Mouse (Mus musculus) neural tube, embryonic 11.5 days (tissue): ENCODE results near the gene Gm45062. TPM values are rescaled to one million over a fixed set of nuclear protein-coding genes. Genes with fewer than 3 reads are reported as not detected.

Experiments used
- ATAC-seq: fragments of 200-750 bp; cut with Nextera tagmentation; 2 replicates; pipeline ENCODE4 v1.8.0; 2017; ENCODE audit warnings: moderate number of reproducible peaks, mild to moderate bottlenecking, moderate TSS enrichment, moderate library complexity; ENCODE audit not compliant: insufficient read depth, low FRiP score, low TSS enrichment
- DNase-seq: peaks from one replicate; pipeline ENCODE4 v3.0.0-alpha.2; 2015; ENCODE audit warnings: low spot score
- H3K27ac ChIP-seq: fragments of 300-500 bp; sonication (generic); 2 replicates; pipeline ENCODE4 v1.5.1; 2014; ENCODE audit warnings: low read depth, mild to moderate bottlenecking, low read length
- H3K27me3 ChIP-seq: fragments of 300-500 bp; sonication (generic); 2 replicates; pipeline ENCODE4 v1.6.1; 2014; ENCODE audit warnings: mild to moderate bottlenecking, low read length, mixed read lengths; ENCODE audit not compliant: control insufficient read depth, insufficient read depth
- H3K36me3 ChIP-seq: fragments of 300-500 bp; sonication (generic); 2 replicates; pipeline ENCODE4 v1.6.1; 2014; ENCODE audit warnings: mild to moderate bottlenecking, low read length, moderate library complexity, mixed read lengths; ENCODE audit not compliant: control insufficient read depth, insufficient read depth
- H3K4me1 ChIP-seq: fragments of 300-500 bp; sonication (generic); 2 replicates; pipeline ENCODE4 v1.6.1; 2014; ENCODE audit warnings: low read length, mixed read lengths; ENCODE audit not compliant: control insufficient read depth, insufficient read depth
- H3K4me2 ChIP-seq: fragments of 300-500 bp; sonication (generic); 2 replicates; pipeline ENCODE4 v1.6.1; 2014; ENCODE audit warnings: low read depth, mild to moderate bottlenecking, moderate library complexity
- H3K4me3 ChIP-seq: fragments of 300-500 bp; sonication (generic); 2 replicates; pipeline ENCODE4 v1.5.1; 2014; ENCODE audit warnings: low read depth, low read length
- H3K9ac ChIP-seq: fragments of 300-500 bp; sonication (generic); 2 replicates; pipeline ENCODE4 v1.6.1; 2014; ENCODE audit warnings: mild to moderate bottlenecking, low read length
- H3K9me3 ChIP-seq: fragments of 300-500 bp; sonication (generic); 2 replicates; pipeline ENCODE4 v1.6.1; 2016; ENCODE audit warnings: low read length; ENCODE audit not compliant: control insufficient read depth
- WGBS: fragments of 180-500 bp; shearing (Covaris S2); extraction: QIAGEN DNeasy Blood & Tissue Kit; methylation state at CpG from one replicate; pipeline ENCODE4 v1.1.7; 2014; 5-methylcytosine and 5-hydroxymethylcytosine counted together
- polyA plus RNA-seq: library from polyadenylated mRNA; unstranded; fragments of >200 nt; fragmentation: Nextera tagmentation; extraction: Ambion mirVana; gene quantifications from 2 replicates; pipeline ENCODE4 v1.2.1, GENCODE M21; 2014

The Gm45062 gene
- polyA plus RNA-seq, 1 experiment from 2014 or later, result 18.3 TPM

DNA sequence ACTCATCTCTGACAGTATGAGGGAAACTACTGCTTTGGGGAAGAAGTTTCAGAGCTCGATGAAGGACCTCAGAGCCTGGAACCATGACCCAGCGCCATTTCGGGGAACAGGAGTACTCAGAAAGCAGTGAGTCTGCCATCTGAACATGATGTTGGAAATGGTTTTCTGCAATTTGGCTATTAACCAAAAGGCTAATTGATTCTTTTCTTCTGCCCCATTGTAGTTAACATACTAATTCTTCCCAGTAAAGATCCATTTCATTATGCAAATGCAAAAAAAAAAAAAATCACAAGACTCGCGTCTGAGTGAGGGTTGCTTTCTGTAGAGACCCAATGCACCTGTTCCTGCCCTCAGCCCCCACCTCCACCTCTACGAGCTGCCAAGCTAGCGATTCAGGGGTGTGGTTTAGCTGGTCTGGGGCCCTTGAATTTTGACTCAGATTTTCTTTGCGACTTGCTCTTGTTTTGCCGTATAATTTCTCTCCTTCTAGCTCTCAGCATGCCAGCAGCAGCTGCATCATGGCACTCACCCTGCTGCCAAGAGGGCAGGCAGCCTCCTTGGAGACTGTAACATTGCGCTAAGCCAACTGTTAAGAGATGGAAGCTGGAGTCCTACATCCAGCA, 162.8 kb downstream of the Gm45062 start:
- DNase-seq (no peak), ATAC-seq (no peak; the same call in 1 of the 2 replicates)
- Histone ChIP-seq H3K9me3 (no peaks in the 10 kb centered on the region), H3K4me2 (no peak overlapping the region), H3K9ac (no peak overlapping the region), H3K27ac (no peak overlapping the region), H3K4me3 (no peak overlapping the region), H3K36me3 (no peaks in the 10 kb centered on the region), H3K4me1 (peaks cover 2% of the 10 kb centered on the region; the same call in 1 of the 2 replicates), H3K27me3 (no peaks in the 10 kb centered on the region)
- WGBS, result 78% methylated on average over 10 of the region's 10 CpGs

DNA sequence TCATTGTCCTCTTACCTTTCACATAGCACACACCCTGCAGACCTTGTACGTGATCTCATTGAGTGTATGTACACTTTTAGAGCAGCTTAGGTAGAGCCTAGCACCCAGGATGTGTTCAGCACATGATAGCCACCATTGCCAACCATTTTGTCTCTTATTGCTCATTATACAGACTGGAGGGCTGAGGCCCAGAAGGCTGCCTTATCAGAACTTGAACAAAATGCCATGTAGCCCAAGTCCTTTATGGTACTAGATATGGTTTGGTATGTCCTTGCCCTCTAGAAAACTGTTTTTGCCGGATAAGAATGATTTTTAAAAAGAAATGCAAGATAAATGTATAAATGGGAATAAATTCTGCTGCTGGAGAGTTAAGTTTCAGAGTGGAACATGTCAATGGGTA, 163.9 kb downstream of the Gm45062 start:
- H3K4me2 ChIP-seq, result no peak overlapping the region
- no peaks in the 10 kb centered on the region for H3K9me3 ChIP-seq
- no peak for ATAC-seq
- no peaks in the 10 kb centered on the region for H3K36me3 ChIP-seq
- H3K4me1 ChIP-seq, result peaks cover 2% of the 10 kb centered on the region; the same call in 1 of the 2 replicates
- no peak overlapping the region for H3K4me3 ChIP-seq
- no peak for DNase-seq
- H3K9ac ChIP-seq, result no peak overlapping the region
- WGBS, result 90% methylated on average over 2 of the region's 2 CpGs
- H3K27ac ChIP-seq, result no peak overlapping the region
- no peaks in the 10 kb centered on the region for H3K27me3 ChIP-seq

DNA sequence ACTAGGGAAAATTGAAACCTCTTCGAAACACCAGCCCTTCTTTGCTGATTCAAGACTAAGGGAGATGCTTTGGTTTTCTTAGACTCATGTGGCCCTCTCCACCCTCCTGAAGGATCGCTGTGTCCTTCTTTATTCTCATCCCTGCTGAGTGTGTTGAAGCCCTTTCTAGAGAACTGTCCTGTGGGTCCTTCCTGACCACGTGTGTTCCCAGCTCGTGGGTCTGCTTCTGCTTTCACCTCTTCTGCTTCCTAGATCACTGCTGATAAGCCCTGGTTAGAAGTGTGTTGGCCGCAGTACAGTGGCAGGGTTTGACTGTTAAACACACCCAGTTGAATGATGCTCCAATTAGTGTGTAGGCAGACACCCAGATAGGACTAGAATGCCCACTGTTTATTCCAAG, 168.4 kb downstream of the Gm45062 start:
- Histone ChIP-seq H3K36me3 (no peaks in the 10 kb centered on the region), H3K4me2 (no peak overlapping the region), H3K9me3 (no peaks in the 10 kb centered on the region), H3K9ac (no peak overlapping the region), H3K4me1 (no peaks in the 10 kb centered on the region), H3K4me3 (no peak overlapping the region), H3K27me3 (no peaks in the 10 kb centered on the region), H3K27ac (no peak overlapping the region)
- DNase-seq (no peak), ATAC-seq (no peak)
- 89% methylated on average over 5 of the region's 5 CpGs for WGBS

DNA sequence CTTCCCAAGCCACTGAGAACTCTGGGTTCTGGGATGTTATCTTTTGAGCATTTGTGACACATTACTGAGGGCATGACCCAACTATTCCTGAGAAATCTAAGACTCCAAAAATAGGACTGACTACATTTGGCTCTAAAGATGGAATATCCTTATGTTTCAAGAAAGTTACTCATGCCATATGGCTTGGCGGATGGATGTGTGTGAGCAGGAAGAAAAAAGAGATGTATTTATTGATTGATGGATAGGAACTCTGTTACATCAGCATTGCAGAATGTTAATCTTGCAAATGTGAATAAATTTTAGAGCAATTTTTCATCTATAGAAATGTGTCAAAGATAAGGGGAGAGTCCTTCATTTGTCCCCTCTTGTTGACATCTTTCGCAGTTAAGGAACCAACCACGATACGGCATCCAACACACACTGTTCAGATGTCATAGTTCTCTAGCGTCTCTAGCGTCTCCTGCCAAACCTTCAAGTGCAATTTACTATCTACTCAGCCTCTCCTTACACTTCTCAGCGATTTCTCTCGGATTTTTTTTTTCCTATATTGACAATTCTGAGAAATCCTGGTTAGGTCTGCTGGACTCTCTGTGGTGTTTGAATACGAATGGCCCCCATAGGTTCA, 171.5 kb downstream of the Gm45062 start:
- H3K4me3 ChIP-seq, result no peak overlapping the region
- H3K9ac ChIP-seq, result no peak overlapping the region
- WGBS, result 91% methylated on average over 9 of the region's 9 CpGs
- H3K4me1 ChIP-seq, result no peaks in the 10 kb centered on the region
- no peaks in the 10 kb centered on the region for H3K9me3 ChIP-seq
- ATAC-seq, result no peak
- no peak for DNase-seq
- H3K36me3 ChIP-seq, result no peaks in the 10 kb centered on the region
- no peaks in the 10 kb centered on the region for H3K27me3 ChIP-seq
- H3K27ac ChIP-seq, result no peak overlapping the region
- H3K4me2 ChIP-seq, result no peak overlapping the region

DNA sequence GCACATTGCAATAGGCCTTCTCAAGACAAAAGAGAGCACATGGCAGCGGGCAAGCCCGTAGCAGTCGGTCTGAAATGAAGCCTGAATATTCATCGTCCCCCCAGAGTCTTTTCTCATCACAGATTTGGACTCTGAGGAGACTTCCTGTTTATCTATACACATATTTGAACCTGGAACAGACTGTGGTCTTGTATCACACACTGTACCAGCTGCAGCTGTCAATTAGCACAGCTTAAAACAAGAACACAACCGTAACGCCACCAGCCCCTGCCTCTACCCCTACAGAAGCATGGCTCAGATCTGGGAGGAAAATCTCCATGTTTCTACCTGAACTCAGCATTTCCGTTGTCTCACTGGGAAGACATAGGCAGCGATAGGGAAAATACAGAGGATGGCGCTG, 173.9 kb downstream of the Gm45062 start:
- Histone ChIP-seq H3K9me3 (no peaks in the 10 kb centered on the region), H3K36me3 (no peaks in the 10 kb centered on the region)

DNA sequence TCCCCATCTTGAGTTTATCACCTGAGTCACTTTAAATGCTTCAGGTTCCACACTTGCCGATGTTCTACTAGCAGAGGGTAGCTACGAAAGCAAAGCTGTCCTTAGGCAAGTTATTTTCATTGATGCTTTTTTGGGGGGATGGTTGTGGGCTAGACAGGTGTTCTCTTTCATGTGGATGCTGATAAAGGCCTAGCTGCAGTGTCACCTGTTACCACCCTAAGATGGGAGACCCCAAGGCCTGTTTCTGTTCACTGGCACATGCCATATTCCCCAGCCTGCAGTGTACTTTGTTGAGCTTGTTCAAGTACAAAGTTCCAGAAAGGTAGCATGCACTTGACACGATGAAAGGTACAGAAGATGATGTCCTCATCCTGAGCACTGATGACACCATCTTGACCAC, 178.7 kb downstream of the Gm45062 start:
- ATAC-seq, result no peak
- H3K4me3 ChIP-seq, result no peak overlapping the region
- 95% methylated on average over 3 of the region's 3 CpGs for WGBS
- no peaks in the 10 kb centered on the region for H3K27me3 ChIP-seq
- H3K9ac ChIP-seq, result no peak overlapping the region
- H3K4me2 ChIP-seq, result no peak overlapping the region
- H3K27ac ChIP-seq, result no peak overlapping the region
- H3K4me1 ChIP-seq, result no peaks in the 10 kb centered on the region
- no peak for DNase-seq
- no peaks in the 10 kb centered on the region for H3K36me3 ChIP-seq
- no peaks in the 10 kb centered on the region for H3K9me3 ChIP-seq

More for the DNA sequence above, 173.9 kb downstream of the Gm45062 start:
- no peaks in the 10 kb centered on the region for H3K4me1 ChIP-seq
- H3K4me3 ChIP-seq, result no peak overlapping the region
- ATAC-seq (no peak), DNase-seq (no peak)
- H3K27ac ChIP-seq, result no peak overlapping the region
- H3K4me2 ChIP-seq, result no peak overlapping the region
- H3K9ac ChIP-seq, result no peak overlapping the region
- 91% methylated on average over 9 of the region's 9 CpGs for WGBS
- H3K27me3 ChIP-seq, result no peaks in the 10 kb centered on the region

DNA sequence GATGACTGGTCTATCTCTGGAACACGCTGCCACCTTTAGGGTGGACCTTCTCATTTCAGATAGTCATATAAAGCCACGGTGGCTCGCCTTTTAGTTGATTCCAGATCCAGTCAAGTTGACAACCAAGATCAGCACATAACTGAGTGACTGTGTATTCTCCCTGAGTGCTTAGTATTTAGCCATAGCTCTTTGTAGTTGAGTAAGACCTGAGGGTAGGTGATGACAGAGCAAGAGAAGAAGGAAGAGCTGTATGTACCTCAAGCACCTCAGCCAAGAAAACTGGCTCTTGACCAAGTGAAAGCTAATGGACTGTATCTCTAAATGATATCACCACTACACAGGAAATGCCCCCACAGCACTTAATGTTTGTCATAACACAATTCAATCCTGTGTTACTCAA, 182.6 kb downstream of the Gm45062 start:
- no peaks in the 10 kb centered on the region for H3K27me3 ChIP-seq
- no peak overlapping the region for H3K4me2 ChIP-seq
- H3K9me3 ChIP-seq, result no peaks in the 10 kb centered on the region
- H3K36me3 ChIP-seq, result no peaks in the 10 kb centered on the region
- H3K9ac ChIP-seq, result no peak overlapping the region
- peaks cover 3% of the 10 kb centered on the region for H3K4me1 ChIP-seq
- WGBS, result 80% methylated on average over 3 of the region's 3 CpGs
- H3K4me3 ChIP-seq, result no peak overlapping the region
- no peak for DNase-seq
- H3K27ac ChIP-seq, result no peak overlapping the region
- no peak for ATAC-seq

DNA sequence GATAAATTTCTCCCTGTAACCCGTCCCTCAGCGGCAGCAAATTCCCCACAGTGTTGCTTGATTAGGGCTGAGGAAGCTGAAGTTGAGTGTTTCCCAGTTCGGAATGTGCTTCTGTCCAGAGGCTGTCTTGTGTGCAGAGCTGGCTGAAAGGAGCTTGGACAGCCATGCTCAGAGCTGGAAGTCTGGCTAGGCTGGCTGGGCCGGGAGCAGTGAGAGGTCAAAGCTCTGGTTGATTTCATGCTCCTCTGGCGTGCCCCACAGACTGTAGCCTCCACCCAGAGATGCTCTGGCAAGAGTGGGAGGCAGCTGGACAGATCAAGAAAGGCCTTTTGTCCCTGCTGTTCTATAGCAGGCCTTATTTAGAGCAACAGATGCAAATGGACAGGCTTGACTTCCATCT, 187.5 kb downstream of the Gm45062 start:
- peak; percentile 46 for DNase-seq
- Histone ChIP-seq H3K36me3 (no peaks in the 10 kb centered on the region), H3K9ac (no peak overlapping the region), H3K27ac (peak overlapping the region; percentile 35), H3K4me3 (no peak overlapping the region), H3K4me1 (peaks cover 6% of the 10 kb centered on the region), H3K9me3 (no peaks in the 10 kb centered on the region), H3K27me3 (no peaks in the 10 kb centered on the region), H3K4me2 (no peak overlapping the region)
- WGBS, result 34% methylated on average over 5 of the region's 5 CpGs
- peak; percentile 88 for ATAC-seq

DNA sequence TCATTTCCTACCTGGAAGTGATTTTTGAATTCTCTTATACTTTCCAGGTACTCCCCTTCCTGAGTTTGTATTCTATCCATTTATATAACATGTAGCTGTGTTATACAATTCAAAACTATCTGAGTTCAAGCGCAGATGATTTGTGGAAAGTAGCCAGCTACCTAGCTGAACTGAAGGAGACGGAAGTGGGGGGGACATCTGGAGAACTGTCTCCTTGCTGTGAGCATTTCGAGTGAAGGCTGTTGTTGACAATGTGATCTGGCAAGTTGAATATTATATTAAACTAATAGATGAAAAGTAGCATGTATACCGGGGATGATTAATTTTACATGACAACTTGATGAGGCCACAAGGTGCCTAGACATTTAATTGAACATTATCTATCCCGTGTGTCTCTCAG, 196.3 kb downstream of the Gm45062 start:
- Histone ChIP-seq H3K36me3 (no peaks in the 10 kb centered on the region), H3K9me3 (no peaks in the 10 kb centered on the region), H3K4me1 (no peaks in the 10 kb centered on the region), H3K27ac (no peak overlapping the region), H3K9ac (no peak overlapping the region), H3K27me3 (no peaks in the 10 kb centered on the region), H3K4me2 (no peak overlapping the region), H3K4me3 (no peak overlapping the region)
- WGBS, result 83% methylated on average over 5 of the region's 5 CpGs
- DNase-seq, result no peak
- no peak for ATAC-seq
